In the genomic region with DNA sequence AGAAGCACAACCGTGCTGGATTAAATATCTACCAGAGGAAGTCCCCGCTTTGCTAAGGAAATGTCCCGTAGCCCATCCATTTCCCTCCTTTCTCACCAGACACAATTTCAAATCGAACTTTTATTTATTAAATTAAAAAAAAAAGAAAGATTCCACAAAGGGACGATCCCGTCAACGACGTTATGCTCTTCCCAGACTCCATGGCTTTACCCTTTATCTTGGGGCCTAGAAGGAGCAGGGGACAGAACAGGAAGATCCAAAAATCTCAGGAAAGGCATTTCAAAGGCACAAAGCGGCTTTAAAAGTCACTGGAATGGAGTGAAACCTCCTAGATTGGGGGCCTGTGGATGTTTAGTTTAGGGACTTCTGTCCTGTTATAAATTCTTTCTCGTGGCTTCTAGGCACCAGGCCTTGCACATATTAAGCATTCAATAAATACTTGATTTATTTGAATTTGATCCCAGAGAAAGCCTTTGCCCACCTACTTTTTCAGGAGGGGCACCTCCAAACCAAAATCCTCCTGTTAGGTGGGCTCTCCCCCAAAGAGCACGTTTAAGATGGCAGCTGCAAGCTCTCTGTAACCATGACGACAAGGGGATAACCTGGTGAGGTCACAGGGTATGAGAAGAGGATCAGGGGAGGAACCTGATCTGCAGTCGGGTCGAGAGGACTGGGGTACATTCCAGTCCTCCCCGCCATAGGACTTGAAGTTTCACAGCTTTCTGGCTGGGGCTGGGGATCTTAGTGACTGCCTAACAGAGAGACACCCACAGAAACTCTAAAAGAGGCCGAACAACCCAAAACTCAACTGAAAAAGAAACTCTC, we compare ENCODE assay signal across 11 mouse cellular contexts. TPM values are rescaled to one million over a fixed set of nuclear protein-coding genes. Genes with fewer than 3 reads are reported as not detected.
DNase-seq lines count a peak whose midpoint lies in the region; ATAC-seq and TF ChIP-seq lines count a peak whose summit lies in the region.
"Had no signal": no experiment of that assay in that cellular context is flagged by ENCODE, and none has a peak within 500 bp of the region (broad histone marks: within the 10 kb centered on the region; RNA-seq: fewer than 3 reads in every experiment).

No protein-coding gene starts in this region.

- H3K27me3 ChIP-seq in heart, embryonic 15.5 days, result peaks cover 35% of the 10 kb centered on the region
- peaks cover 36% of the 10 kb centered on the region for H3K27me3 ChIP-seq in forebrain, embryonic 15.5 days

- ATAC-seq in heart, embryonic 15.5 days (replicated peaks; ENCODE audit: insufficient number of reproducible peaks, insufficient read depth, low FRiP score, low read depth), result no peak
- no peak for ATAC-seq in forebrain, embryonic 15.5 days (replicated peaks)

- no peaks in the 10 kb centered on the region for H3K9me3 ChIP-seq in heart, embryonic 15.5 days (replicated peaks)
- H3K9me3 ChIP-seq in ES-E14 (ENCODE audit: control insufficient read depth, insufficient read depth, low read depth, low read length), result no peaks in the 10 kb centered on the region
- no peaks in the 10 kb centered on the region for H3K9me3 ChIP-seq in forebrain, embryonic 15.5 days

- H3K4me1 ChIP-seq in heart, embryonic 15.5 days (replicated peaks), result peaks cover 34% of the 10 kb centered on the region
- peaks cover 1 to 7% of the 10 kb centered on the region in 2 experiments; a peak in 1 of 4 replicates for H3K4me1 ChIP-seq in ES-E14 (ENCODE audit: control insufficient read depth in 2 of 2, insufficient read depth in 2 of 2, low read length in 2 of 2, poor library complexity in 1 of 2)
- H3K4me1 ChIP-seq in forebrain, embryonic 15.5 days, result peaks cover 24% of the 10 kb centered on the region

- peak overlapping the region; percentile 56 for H3K9ac ChIP-seq in heart, embryonic 15.5 days
- H3K9ac ChIP-seq in ES-E14 (ENCODE audit: insufficient read depth, low read depth, low read length, poor library complexity, severe bottlenecking), result peak overlapping the region; percentile 79; the same call in 1 of the 2 replicates
- H3K9ac ChIP-seq in forebrain, embryonic 15.5 days (replicated peaks), result no peak overlapping the region

- peak overlapping the region; percentile 60; the same call in 1 of the 2 replicates for H3K4me3 ChIP-seq in heart, embryonic 15.5 days
- peak overlapping the region; percentile 70 to 85 for H3K4me3 ChIP-seq in ES-E14 (ENCODE audit: insufficient read depth in 1 of 2, low read depth in 1 of 2, low read length in 2 of 2, poor library complexity in 1 of 2, severe bottlenecking in 1 of 2)
- H3K4me3 ChIP-seq in forebrain, embryonic 15.5 days, result no peak overlapping the region

- DNase-seq in heart, postnatal 14 days, result no peak
- DNase-seq in ES-E14 (ENCODE audit: low read depth, low spot score) (no peak), adipocyte (ENCODE audit: low spot score) (no peak)
- DNase-seq in mesoderm, embryonic 11.5 days (ENCODE audit: low read depth, low spot score), result peak; percentile 44
- DNase-seq in adrenal gland, adult 2 months, result no peak
- DNase-seq in layer of hippocampus, adult 11-12 months (ENCODE audit: low spot score), result no peak
- DNase-seq: adrenal gland, postnatal 36 days had no signal

- peak overlapping the region; percentile 98 for H3K4me2 ChIP-seq in heart, embryonic 15.5 days
- H3K4me2 ChIP-seq in forebrain, embryonic 15.5 days (replicated peaks), result peak overlapping the region; percentile 99; the same call in 1 of the 2 replicates

- intact Hi-C loops in heart, postnatal 14 days (cut with DNase I), result no loop called here

- H3K36me3 ChIP-seq in heart, embryonic 15.5 days, result no peaks in the 10 kb centered on the region
- H3K36me3 ChIP-seq in ES-E14 (ENCODE audit: control insufficient read depth, insufficient read depth, low read length, poor library complexity, severe bottlenecking), result no peaks in the 10 kb centered on the region
- no peaks in the 10 kb centered on the region for H3K36me3 ChIP-seq in forebrain, embryonic 15.5 days

- WGBS in heart, embryonic 15.5 days, result 52% methylated on average over 16 of the region's 16 CpGs
- WGBS in forebrain, embryonic 15.5 days, result 35% methylated on average over 16 of the region's 16 CpGs

- in situ Hi-C loops in ES-E14 (cut with MboI; ENCODE audit: low sequenced_read_pairs in 2 of 2, unreplicated experiment in 2 of 2), result no loop called here

- H3K27ac ChIP-seq in heart, embryonic 15.5 days, result peak overlapping the region; percentile 54
- H3K27ac ChIP-seq in ES-E14 (ENCODE audit: insufficient read depth, low read depth, low read length, poor library complexity, severe bottlenecking), result no peak overlapping the region
- H3K27ac ChIP-seq in forebrain, embryonic 15.5 days (replicated peaks), result no peak overlapping the region

TF ChIP-seq in ES-E14, 5 proteins besides CTCF, POLR2A, EP300 and RAD21:
- TF ChIP-seq HCFC1 (IDR thresholded peaks at IDR 0.05; ENCODE audit: borderline replicate concordance, insufficient read depth, low read length) (no peak), ZC3H11A (IDR thresholded peaks at IDR 0.05; ENCODE audit: borderline replicate concordance, low read depth, low read length) (no peak), ZNF384 (IDR thresholded peaks at IDR 0.05; ENCODE audit: low read depth, low read length) (no peak), MAFK (IDR thresholded peaks at IDR 0.05; ENCODE audit: insufficient read depth, low read depth, low read length) (no peak), CHD2 (IDR thresholded peaks at IDR 0.05; ENCODE audit: low read depth, low read length) (no peak)
TF ChIP-seq in ES-E14: peak in this region for 0.

RNA-seq across cellular contexts. Expression of a gene that starts 6.1 kb away (rescaled TPM):
- 39.1 and 52.4 TPM in 2 replicates for polyA plus RNA-seq in heart, embryonic 15.5 days (2015; fragmentation: Nextera tagmentation; extraction: Ambion mirVana)
- 10 to 100 TPM in 1 of 2 experiments, 1 to 10 TPM in 1; 9.5 to 15.2 TPM for total RNA-seq in heart, postnatal 14 days (2021)
- total RNA-seq in ES-E14 (2012; rRNA removed), result 69.2 and 86.0 TPM in 2 replicates
- 42.6 and 44.9 TPM in 2 replicates for polyA plus RNA-seq in forebrain, embryonic 15.5 days (2015; fragmentation: Nextera tagmentation; extraction: Ambion mirVana)
- 10 to 100 TPM; 16.8 to 18.1 TPM for total RNA-seq in adrenal gland, adult 2 months (2021)
- polyA plus RNA-seq in adrenal gland, adult 2 months (2012; rRNA removed), result 44.9 and 46.6 TPM in 2 replicates

RNA-seq across cellular contexts. Expression of a gene that starts 10.3 kb away (rescaled TPM):
- 0.15 and 0.22 TPM in 2 replicates for polyA plus RNA-seq in heart, embryonic 15.5 days (2015; fragmentation: Nextera tagmentation; extraction: Ambion mirVana)
- not detected for total RNA-seq in heart, postnatal 14 days (2021)
- 0.09 TPM in 1 of 2 replicates, not detected in the other for total RNA-seq in ES-E14 (2012; rRNA removed)
- polyA plus RNA-seq in forebrain, embryonic 15.5 days (2015; fragmentation: Nextera tagmentation; extraction: Ambion mirVana), result 0.36 and 0.40 TPM in 2 replicates
- total RNA-seq in adrenal gland, adult 2 months (2021), result under 1 TPM; 0.09 to 0.14 TPM
- polyA plus RNA-seq in adrenal gland, adult 2 months (2012; rRNA removed), result 0.50 and 0.55 TPM in 2 replicates
- polyA plus RNA-seq: erythroblast, embryonic 14.5 days; large intestine, adult 2 months had no signal

RNA-seq across cellular contexts. Expression of a gene that starts 25.2 kb away (rescaled TPM):
- 47.9 and 69.2 TPM in 2 replicates for polyA plus RNA-seq in heart, embryonic 15.5 days (2015; fragmentation: Nextera tagmentation; extraction: Ambion mirVana)
- total RNA-seq in heart, postnatal 14 days (2021), result 10 to 100 TPM; 21.0 to 24.3 TPM
- total RNA-seq in ES-E14 (2012; rRNA removed), result 84.7 and 109 TPM in 2 replicates
- polyA plus RNA-seq in forebrain, embryonic 15.5 days (2015; fragmentation: Nextera tagmentation; extraction: Ambion mirVana), result 98.2 and 108 TPM in 2 replicates
- 10 to 100 TPM; 54.1 to 60.3 TPM for total RNA-seq in adrenal gland, adult 2 months (2021)
- polyA plus RNA-seq in adrenal gland, adult 2 months (2012; rRNA removed), result 73.3 and 77.5 TPM in 2 replicates

RNA-seq across cellular contexts. Expression of a gene that starts 30.8 kb away (rescaled TPM):
- polyA plus RNA-seq in heart, embryonic 15.5 days (2015; fragmentation: Nextera tagmentation; extraction: Ambion mirVana), result 261 and 296 TPM in 2 replicates
- 100 to 1,000 TPM; 262 to 287 TPM for total RNA-seq in heart, postnatal 14 days (2021)
- total RNA-seq in ES-E14 (2012; rRNA removed), result 139 and 201 TPM in 2 replicates
- 467 and 474 TPM in 2 replicates for polyA plus RNA-seq in forebrain, embryonic 15.5 days (2015; fragmentation: Nextera tagmentation; extraction: Ambion mirVana)
- 100 to 1,000 TPM; 416 to 441 TPM for total RNA-seq in adrenal gland, adult 2 months (2021)
- 19.1 and 19.8 TPM in 2 replicates for polyA plus RNA-seq in adrenal gland, adult 2 months (2012; rRNA removed)

RNA-seq across cellular contexts. Expression of a gene that starts 49.2 kb away (rescaled TPM):
- polyA plus RNA-seq in heart, embryonic 15.5 days (2015; fragmentation: Nextera tagmentation; extraction: Ambion mirVana), result 4.7 and 5.0 TPM in 2 replicates
- total RNA-seq in heart, postnatal 14 days (2021), result 10 to 100 TPM; 47.5 to 52.3 TPM
- 93.4 and 130 TPM in 2 replicates for total RNA-seq in ES-E14 (2012; rRNA removed)
- 5.4 and 5.6 TPM in 2 replicates for polyA plus RNA-seq in forebrain, embryonic 15.5 days (2015; fragmentation: Nextera tagmentation; extraction: Ambion mirVana)
- total RNA-seq in adrenal gland, adult 2 months (2021), result 10 to 100 TPM; 71.7 to 72.1 TPM
- 8.5 and 11.1 TPM in 2 replicates for polyA plus RNA-seq in adrenal gland, adult 2 months (2012; rRNA removed)
